Mouse (Mus musculus): Measurements from ENCODE around the gene Sec31b. TPM values are rescaled to one million over a fixed set of nuclear protein-coding genes. Genes with fewer than 3 reads are reported as not detected.

Sec31b gene
- polyA plus RNA-seq, 1 experiment from 2014 or later, result 0.40 TPM

DNA sequence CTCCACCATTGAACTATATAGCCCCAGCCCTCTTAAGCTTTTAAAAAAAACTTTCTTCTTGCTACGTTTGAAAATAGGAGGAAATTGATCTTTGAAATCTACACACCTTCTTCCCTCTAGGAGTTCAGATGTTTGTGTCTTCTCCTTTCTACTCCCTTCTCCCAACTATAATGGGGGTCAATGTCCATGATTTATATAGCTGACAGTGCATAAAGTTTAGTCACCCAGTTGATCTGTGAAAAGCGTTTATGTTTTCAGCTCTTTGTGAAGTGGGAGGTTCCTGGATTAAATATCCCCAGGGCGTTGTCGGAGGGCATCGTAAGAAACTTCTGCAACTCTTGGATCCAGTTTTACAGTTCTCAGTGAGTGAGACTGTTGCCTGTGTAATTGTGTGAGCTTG, 45.4 kb downstream of the Sec31b start:
- Histone ChIP-seq H3K27me3 (replicated peaks) (0 out of 2 replicates have a peak, but pooled peaks cover 4% of the 10 kb centered on the region), H3K9ac (no peak overlapping the region), H3K27ac (no peak overlapping the region), H3K4me1 (replicated peaks) (no peaks in the 10 kb centered on the region), H3K4me2 (replicated peaks) (no peak overlapping the region), H3K36me3 (no peaks in the 10 kb centered on the region), H3K9me3 (no peaks in the 10 kb centered on the region), H3K4me3 (replicated peaks) (no peak overlapping the region)
- 38% methylated on average over 5 of the region's 5 CpGs for WGBS
- no peak for ATAC-seq

DNA sequence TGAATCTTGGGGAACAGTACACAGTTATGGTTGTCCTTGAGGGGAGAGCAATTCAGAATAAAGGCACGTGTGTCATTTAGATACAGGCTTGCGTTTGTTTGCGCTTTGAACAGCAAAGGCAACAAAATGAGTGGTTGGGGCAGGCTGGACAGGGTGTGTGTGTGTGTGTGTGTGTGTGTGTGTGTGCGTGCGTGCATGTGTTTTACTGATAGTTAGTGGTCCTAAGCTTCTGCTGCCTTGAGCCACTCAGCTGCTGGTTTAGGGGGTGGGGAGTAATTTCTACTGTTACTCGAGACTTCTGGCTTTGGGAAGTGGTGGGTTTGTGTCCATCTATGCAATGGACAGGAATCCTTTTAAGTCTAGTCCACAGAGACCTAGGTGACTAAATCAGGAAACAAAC, 46.7 kb downstream of the Sec31b start:
- H3K9ac ChIP-seq, result no peak overlapping the region
- no peak overlapping the region for H3K27ac ChIP-seq
- WGBS, result 35% methylated on average over 6 of the region's 6 CpGs
- H3K4me1 ChIP-seq (replicated peaks), result no peaks in the 10 kb centered on the region
- no peaks in the 10 kb centered on the region for H3K36me3 ChIP-seq
- H3K4me2 ChIP-seq (replicated peaks), result no peak overlapping the region
- no peak overlapping the region for H3K4me3 ChIP-seq (replicated peaks)
- H3K9me3 ChIP-seq, result no peaks in the 10 kb centered on the region
- ATAC-seq, result no peak
- H3K27me3 ChIP-seq (replicated peaks), result 0 out of 2 replicates have a peak, but pooled peaks cover 4% of the 10 kb centered on the region

DNA sequence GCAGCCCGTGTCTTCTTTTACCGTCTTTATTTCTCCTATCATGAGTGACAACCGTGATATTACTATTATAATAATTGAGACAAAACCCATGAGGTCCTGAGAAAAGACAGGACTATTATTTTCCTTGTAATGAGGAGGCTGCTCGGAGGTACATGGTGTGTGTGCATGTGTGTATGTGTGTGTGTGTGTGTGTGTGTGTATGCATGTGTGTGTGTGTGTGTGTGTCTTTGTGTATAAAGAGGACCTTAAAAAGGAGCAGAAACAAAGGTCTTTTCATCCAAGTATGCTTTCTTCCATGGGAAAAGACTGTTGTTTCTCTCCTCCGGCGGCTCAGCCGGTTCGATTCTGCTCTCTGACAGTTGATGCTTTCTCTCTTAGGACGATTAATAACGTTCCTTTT, 48.7 kb downstream of the Sec31b start:
- no peaks in the 10 kb centered on the region for H3K4me1 ChIP-seq (replicated peaks)
- 73% methylated on average over 10 of the region's 10 CpGs for WGBS

DNA sequence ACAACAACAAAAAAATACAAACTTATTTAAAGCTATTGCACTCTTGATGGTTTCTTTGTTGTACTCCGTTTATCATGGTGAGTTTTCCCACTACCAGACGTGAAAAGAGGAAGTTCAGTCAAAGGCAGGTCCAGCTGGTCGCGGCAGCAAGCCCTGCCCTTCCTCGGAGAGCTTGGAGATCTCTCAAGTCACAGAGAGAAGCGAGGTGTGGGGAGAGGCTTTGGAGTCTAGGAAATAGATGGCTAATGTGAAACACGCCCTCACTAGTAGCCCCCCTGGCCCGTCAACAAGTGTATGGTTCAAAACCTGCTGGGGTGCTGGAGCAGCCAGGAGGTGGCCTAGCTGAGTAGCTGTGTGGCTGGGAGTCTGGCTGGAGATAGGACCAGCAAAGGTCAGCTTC, 49.2 kb downstream of the Sec31b start:
- 45% methylated on average over 8 of the region's 8 CpGs for WGBS
- no peaks in the 10 kb centered on the region for H3K4me1 ChIP-seq (replicated peaks)
- ATAC-seq, result no peak
- no peak overlapping the region for H3K4me3 ChIP-seq (replicated peaks)
- H3K9me3 ChIP-seq, result no peaks in the 10 kb centered on the region
- no peak overlapping the region for H3K27ac ChIP-seq
- no peak overlapping the region for H3K4me2 ChIP-seq (replicated peaks)
- H3K27me3 ChIP-seq (replicated peaks), result 0 out of 2 replicates have a peak, but pooled peaks cover 3% of the 10 kb centered on the region
- no peaks in the 10 kb centered on the region for H3K36me3 ChIP-seq
- H3K9ac ChIP-seq, result no peak overlapping the region

More for the DNA sequence above, 48.7 kb downstream of the Sec31b start:
- H3K4me2 ChIP-seq (replicated peaks), result no peak overlapping the region
- H3K9me3 ChIP-seq, result no peaks in the 10 kb centered on the region
- H3K36me3 ChIP-seq, result no peaks in the 10 kb centered on the region
- ATAC-seq, result no peak
- H3K27me3 ChIP-seq (replicated peaks), result 0 out of 2 replicates have a peak, but pooled peaks cover 7% of the 10 kb centered on the region
- H3K4me3 ChIP-seq (replicated peaks), result no peak overlapping the region
- no peak overlapping the region for H3K9ac ChIP-seq
- H3K27ac ChIP-seq, result no peak overlapping the region

DNA sequence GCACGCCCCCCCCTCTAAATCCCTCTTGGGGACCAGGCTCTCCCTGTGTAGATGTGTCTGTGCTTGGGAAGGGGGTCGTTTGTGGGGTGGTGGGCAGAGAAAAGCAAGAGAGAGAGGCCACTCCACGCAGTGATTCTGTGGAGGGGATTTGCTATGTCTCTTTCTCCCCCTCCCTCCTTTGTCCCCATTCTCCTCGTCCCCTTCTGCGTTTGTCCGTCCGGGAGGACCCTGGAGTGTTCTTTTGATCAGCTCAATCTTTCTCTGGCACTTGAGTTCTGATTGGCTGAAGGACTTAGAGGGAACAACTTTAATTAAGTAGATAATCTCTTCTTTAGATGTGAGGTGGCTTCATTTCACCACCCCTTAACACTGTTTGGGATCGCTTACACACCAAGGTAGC, 52.5 kb downstream of the Sec31b start, which contains the start of gene Wnt8b:
Wnt8b (plus strand) TSS at position 345 of the 400 bp plus-strand sequence.
- Histone ChIP-seq H3K9me3 (no peaks in the 10 kb centered on the region), H3K4me3 (replicated peaks) (no peak within 1 kb of the TSS), H3K4me2 (replicated peaks) (no peak within 1 kb of the TSS), H3K27ac (no peak within 1 kb of the TSS), H3K36me3 (no peaks in the 10 kb centered on the region), H3K4me1 (replicated peaks) (no peaks in the 10 kb centered on the region), H3K9ac (no peak within 1 kb of the TSS), H3K27me3 (replicated peaks) (0 out of 2 replicates have a peak, but pooled peaks cover 2% of the 10 kb centered on the region)
- ATAC-seq, result no peak
- WGBS, result 42% methylated on average over 8 of the region's 8 CpGs

DNA sequence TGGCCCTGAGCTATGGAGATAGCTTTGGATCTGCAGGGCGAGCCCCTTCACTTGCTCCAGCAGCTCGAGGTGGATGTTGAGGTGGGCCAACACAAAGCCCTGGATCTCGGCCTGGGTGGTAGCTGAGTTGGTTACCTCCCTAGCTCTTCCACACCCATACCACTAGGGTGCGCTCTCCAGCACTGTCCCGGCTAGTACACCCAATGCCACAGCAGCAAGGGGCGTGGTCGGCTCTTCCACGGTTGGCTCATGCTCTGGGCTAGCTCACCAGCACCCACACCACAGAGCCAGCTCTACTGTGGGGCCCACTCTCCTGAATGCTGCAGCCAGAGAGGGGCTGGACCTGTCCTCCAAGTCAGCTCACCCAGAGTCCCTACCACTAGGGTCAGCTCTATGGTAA, 58.4 kb downstream of the Sec31b start:
- Histone ChIP-seq H3K9me3 (no peaks in the 10 kb centered on the region), H3K9ac (no peak overlapping the region), H3K36me3 (no peaks in the 10 kb centered on the region), H3K4me2 (replicated peaks) (no peak overlapping the region), H3K27ac (no peak overlapping the region), H3K27me3 (replicated peaks) (no peaks in the 10 kb centered on the region), H3K4me3 (replicated peaks) (no peak overlapping the region), H3K4me1 (replicated peaks) (no peaks in the 10 kb centered on the region)
- no peak for ATAC-seq
- WGBS, result 15% methylated on average over 8 of the region's 8 CpGs

DNA sequence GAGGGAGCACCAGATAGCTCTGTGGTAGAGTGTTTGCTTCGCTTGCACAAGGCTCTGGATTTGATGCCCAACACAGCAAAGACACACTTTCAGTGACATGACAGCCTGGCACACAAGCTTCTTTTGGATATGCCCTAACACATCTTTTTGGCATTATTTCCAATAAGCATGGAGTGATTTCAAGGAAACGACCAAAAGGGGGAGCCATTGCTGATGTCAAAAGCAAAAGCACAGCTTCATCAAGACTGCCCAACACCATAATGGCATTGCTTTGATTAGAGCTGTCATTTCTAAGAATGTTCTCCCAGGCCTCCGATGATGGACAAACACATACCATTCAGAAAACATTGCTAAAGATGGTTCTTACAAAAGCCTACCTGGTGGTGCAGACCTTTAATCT, 69.1 kb downstream of the Sec31b start:
- Histone ChIP-seq H3K27me3 (replicated peaks) (no peaks in the 10 kb centered on the region), H3K4me2 (replicated peaks) (no peak overlapping the region), H3K9ac (no peak overlapping the region), H3K27ac (no peak overlapping the region), H3K4me3 (replicated peaks) (no peak overlapping the region), H3K4me1 (replicated peaks) (no peaks in the 10 kb centered on the region), H3K36me3 (no peaks in the 10 kb centered on the region), H3K9me3 (no peaks in the 10 kb centered on the region)
- 55% methylated on average over 3 of the region's 3 CpGs for WGBS
- no peak for ATAC-seq

DNA sequence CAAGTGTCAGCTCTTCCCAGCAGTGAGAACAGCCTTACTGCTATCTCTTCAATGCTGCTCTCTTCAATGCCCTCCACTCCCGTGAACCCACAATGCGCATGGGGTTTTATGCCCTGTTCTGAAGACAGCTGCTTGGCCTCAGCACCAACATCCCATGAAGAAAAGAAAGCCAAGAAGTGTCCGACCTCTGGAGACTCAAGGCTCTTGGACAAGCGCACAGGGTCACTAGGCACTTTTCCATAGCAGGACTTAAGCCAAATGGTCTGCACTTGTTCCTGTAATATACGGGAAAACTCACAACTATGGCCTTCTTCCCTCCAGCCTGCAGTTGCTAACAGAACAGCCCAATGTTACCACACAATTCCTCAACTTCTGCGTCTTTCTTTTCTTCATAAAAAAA, 70.4 kb downstream of the Sec31b start:
- no peak overlapping the region for H3K27ac ChIP-seq
- ATAC-seq, result no peak
- H3K9ac ChIP-seq, result no peak overlapping the region
- 84% methylated on average over 6 of the region's 6 CpGs for WGBS
- no peaks in the 10 kb centered on the region for H3K27me3 ChIP-seq (replicated peaks)
- no peak overlapping the region for H3K4me2 ChIP-seq (replicated peaks)
- no peaks in the 10 kb centered on the region for H3K36me3 ChIP-seq
- no peaks in the 10 kb centered on the region for H3K4me1 ChIP-seq (replicated peaks)
- H3K9me3 ChIP-seq, result no peaks in the 10 kb centered on the region
- no peak overlapping the region for H3K4me3 ChIP-seq (replicated peaks)

DNA sequence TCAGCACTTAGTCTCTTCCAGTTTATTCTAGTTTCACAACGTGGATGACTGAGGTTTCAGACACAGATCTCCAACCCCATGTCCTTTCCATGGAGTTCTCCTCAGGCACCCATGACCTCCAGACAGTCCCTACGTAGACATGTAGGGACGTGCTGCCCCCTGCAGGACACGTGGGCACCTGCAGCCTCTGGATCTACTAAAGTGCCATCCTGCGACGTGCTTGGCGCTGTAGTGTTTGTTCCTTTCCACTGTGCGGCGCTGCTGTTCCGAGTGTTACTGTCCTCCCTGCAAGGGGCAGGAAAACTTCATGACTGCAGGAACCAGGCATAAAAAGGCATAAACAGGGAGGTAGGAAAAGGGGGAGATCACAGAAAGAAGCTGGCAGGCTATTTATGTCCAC, 71.5 kb downstream of the Sec31b start:
- no peak overlapping the region for H3K9ac ChIP-seq
- H3K4me3 ChIP-seq (replicated peaks), result no peak overlapping the region
- no peaks in the 10 kb centered on the region for H3K27me3 ChIP-seq (replicated peaks)
- no peak overlapping the region for H3K4me2 ChIP-seq (replicated peaks)
- ATAC-seq, result peak; percentile 3; the same call in 1 of the 2 replicates
- H3K9me3 ChIP-seq, result no peaks in the 10 kb centered on the region
- no peaks in the 10 kb centered on the region for H3K36me3 ChIP-seq
- H3K4me1 ChIP-seq (replicated peaks), result no peaks in the 10 kb centered on the region
- no peak overlapping the region for H3K27ac ChIP-seq
- 3% methylated on average over 10 of the region's 10 CpGs for WGBS

Other genes starting within 250 kb of the Sec31b start
- 0.10 and 0.19 TPM in 2 replicates for gene Scd4, start 212.8 kb downstream of the Sec31b start, polyA plus RNA-seq (2015; fragmentation: Nextera tagmentation; extraction: Ambion mirVana)
- gene Scd1, start 138.0 kb downstream of the Sec31b start, polyA plus RNA-seq (2015; fragmentation: Nextera tagmentation; extraction: Ambion mirVana), result 5.2 TPM in 2 replicates
- not detected in 2 replicates for gene Wnt8b, start 52.4 kb downstream of the Sec31b start, polyA plus RNA-seq (2015; fragmentation: Nextera tagmentation; extraction: Ambion mirVana)
- not detected in 2 replicates for gene Gm20538, start 7.0 kb upstream of the Sec31b start, polyA plus RNA-seq (2015; fragmentation: Nextera tagmentation; extraction: Ambion mirVana)
- 562 and 659 TPM in 2 replicates for gene Ndufb8, start 9.6 kb upstream of the Sec31b start, polyA plus RNA-seq (2015; fragmentation: Nextera tagmentation; extraction: Ambion mirVana)
- 25.4 and 26.3 TPM in 2 replicates for gene Hif1an, start 17.0 kb upstream of the Sec31b start, polyA plus RNA-seq (2015; fragmentation: Nextera tagmentation; extraction: Ambion mirVana)
- 0.04 and 0.11 TPM in 2 replicates for gene Pax2, start 210.2 kb upstream of the Sec31b start, polyA plus RNA-seq (2015; fragmentation: Nextera tagmentation; extraction: Ambion mirVana)

All from intestine, embryonic 15.5 days (tissue).